Mouse (Mus musculus) hindbrain, embryonic 11.5 days (tissue): ENCODE measurements around the gene Lrrfip1. TPM values are rescaled to one million over a fixed set of nuclear protein-coding genes. Genes with fewer than 3 reads are reported as not detected.

ENCODE experiments used
- ATAC-seq: fragments of 200-750 bp; cut with Nextera tagmentation; 2 replicates; pipeline ENCODE4 v1.8.0; 2017; ENCODE audit warnings: mild to moderate bottlenecking, moderate TSS enrichment, moderate library complexity; ENCODE audit not compliant: low FRiP score
- DNase-seq: peaks from one replicate; pipeline ENCODE4 v3.0.0-alpha.2; 2015; ENCODE audit warnings: low spot score
- H3K27ac ChIP-seq: fragments of 300-500 bp; sonication (generic); 2 replicates; pipeline ENCODE4 v1.5.1; 2014; ENCODE audit warnings: mild to moderate bottlenecking, low read depth, low read length
- H3K27me3 ChIP-seq: fragments of 300-500 bp; sonication (generic); 2 replicates; pipeline ENCODE4 v1.6.1; 2014; ENCODE audit warnings: mild to moderate bottlenecking, low read length, moderate library complexity, mixed read lengths; ENCODE audit not compliant: control insufficient read depth, insufficient read depth
- H3K36me3 ChIP-seq: fragments of 300-500 bp; sonication (generic); 2 replicates; pipeline ENCODE4 v1.6.1; 2014; ENCODE audit warnings: mild to moderate bottlenecking, low read length, moderate library complexity, mixed read lengths; ENCODE audit not compliant: control insufficient read depth, insufficient read depth
- H3K4me1 ChIP-seq: fragments of 300-500 bp; sonication (generic); replicated peaks from 2 replicates; pipeline ENCODE4 v1.6.1; 2014; ENCODE audit warnings: low read length, mixed read lengths; ENCODE audit not compliant: control insufficient read depth, insufficient read depth
- H3K4me2 ChIP-seq: fragments of 300-500 bp; sonication (generic); replicated peaks from 2 replicates; pipeline ENCODE4 v1.6.1; 2014; ENCODE audit warnings: mild to moderate bottlenecking, low read depth, low read length
- H3K4me3 ChIP-seq: fragments of 300-500 bp; sonication (generic); 2 replicates; pipeline ENCODE4 v1.5.1; 2014; ENCODE audit warnings: low read depth, low read length
- H3K9ac ChIP-seq: fragments of 300-500 bp; sonication (generic); 2 replicates; pipeline ENCODE4 v1.6.1; 2014; ENCODE audit warnings: low read depth, low read length
- H3K9me3 ChIP-seq: fragments of 300-500 bp; sonication (generic); 2 replicates; pipeline ENCODE4 v1.6.1; 2016; ENCODE audit warnings: low read length; ENCODE audit not compliant: control insufficient read depth
- WGBS: fragments of 180-500 bp; shearing (Covaris S2); extraction: QIAGEN DNeasy Blood & Tissue Kit; methylation state at CpG from one replicate; pipeline ENCODE4 v1.1.7; 2014; 5-methylcytosine and 5-hydroxymethylcytosine counted together
- polyA plus RNA-seq: library from polyadenylated mRNA; unstranded; fragments of >200 nt; fragmentation: Nextera tagmentation; extraction: Ambion mirVana; gene quantifications from 2 replicates; pipeline ENCODE4 v1.2.1, GENCODE M21; 2014

Gene Lrrfip1
- polyA plus RNA-seq, 1 experiment from 2014 or later = 23.5 TPM

- Histone ChIP-seq H3K4me3 (no peak overlapping the region), H3K36me3 (no peaks in the 10 kb centered on the region), H3K27ac (no peak overlapping the region), H3K9me3 (no peaks in the 10 kb centered on the region), H3K9ac (no peak overlapping the region), H3K27me3 (0 out of 2 replicates have a peak, but pooled peaks cover 2% of the 10 kb centered on the region), H3K4me1 (no peaks in the 10 kb centered on the region), H3K4me2 (no peak overlapping the region)
- DNase-seq (no peak), ATAC-seq (no peak)
- 79% methylated on average over 7 of the region's 7 CpGs for WGBS
Measured at GRCm38 (mm10) chr1:90967583-90967982, 31.0 kb upstream of the Lrrfip1 start.

GRCm38 (mm10) chr1:90968649-90969048 lies 29.9 kb upstream of the Lrrfip1 start:
- ATAC-seq (no peak), DNase-seq (no peak)
- Histone ChIP-seq H3K27ac (no peak overlapping the region), H3K9ac (no peak overlapping the region), H3K4me2 (no peak overlapping the region), H3K9me3 (no peaks in the 10 kb centered on the region), H3K36me3 (no peaks in the 10 kb centered on the region), H3K4me1 (peaks cover 3% of the 10 kb centered on the region; the same call in 1 of the 2 replicates), H3K27me3 (0 out of 2 replicates have a peak, but pooled peaks cover 2% of the 10 kb centered on the region), H3K4me3 (no peak overlapping the region)
- WGBS = 84% methylated on average over 4 of the region's 4 CpGs

DNA sequence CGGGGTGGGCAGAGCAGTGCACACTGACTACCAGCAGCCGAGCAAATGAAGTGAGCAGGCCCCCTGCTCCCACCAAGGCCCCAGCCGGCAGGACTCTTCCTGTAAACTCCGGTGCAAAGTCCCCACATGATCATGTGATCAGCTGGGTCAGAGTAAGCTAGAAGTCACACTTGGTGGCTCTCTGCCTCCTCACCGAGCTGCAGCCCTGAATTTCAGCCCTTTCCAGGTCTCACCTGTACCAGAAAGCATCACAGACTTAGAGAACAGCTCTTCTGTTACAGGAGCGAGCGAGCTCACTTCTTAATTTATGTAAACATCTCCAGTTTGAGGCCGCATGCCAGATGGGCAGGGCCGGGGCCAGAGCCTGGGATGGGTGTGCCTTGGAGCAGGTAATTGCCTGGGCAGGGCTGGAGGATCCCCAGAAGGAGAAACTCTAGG lies 29.2 kb upstream of the Lrrfip1 start, which contains the start of gene Rab17:
Gene Rab17, minus strand, starts transcription at position 315 of the 438 bp plus-strand sequence.
- no peak for ATAC-seq
- Histone ChIP-seq H3K27me3 (0 out of 2 replicates have a peak, but pooled peaks cover 2% of the 10 kb centered on the region), H3K4me1 (peaks cover 3% of the 10 kb centered on the region), H3K27ac (no peak within 1 kb of the TSS), H3K4me2 (no peak within 1 kb of the TSS), H3K36me3 (no peaks in the 10 kb centered on the region), H3K4me3 (no peak within 1 kb of the TSS), H3K9me3 (no peaks in the 10 kb centered on the region), H3K9ac (no peak within 1 kb of the TSS)
- no peak for DNase-seq
- WGBS = 38% methylated on average over 9 of the region's 9 CpGs

GRCm38 (mm10) chr1:90969881-90970390 lies 28.6 kb upstream of the Lrrfip1 start:
- WGBS = 73% methylated on average over 10 of the region's 10 CpGs
- no peaks in the 10 kb centered on the region for H3K9me3 ChIP-seq
- DNase-seq (no peak), ATAC-seq (no peak)
- H3K27me3 ChIP-seq = 0 out of 2 replicates have a peak, but pooled peaks cover 2% of the 10 kb centered on the region
- peaks cover 3% of the 10 kb centered on the region for H3K4me1 ChIP-seq
- no peak overlapping the region for H3K9ac ChIP-seq
- no peak overlapping the region for H3K4me3 ChIP-seq
- no peaks in the 10 kb centered on the region for H3K36me3 ChIP-seq
- H3K27ac ChIP-seq = no peak overlapping the region
- H3K4me2 ChIP-seq = no peak overlapping the region

DNA sequence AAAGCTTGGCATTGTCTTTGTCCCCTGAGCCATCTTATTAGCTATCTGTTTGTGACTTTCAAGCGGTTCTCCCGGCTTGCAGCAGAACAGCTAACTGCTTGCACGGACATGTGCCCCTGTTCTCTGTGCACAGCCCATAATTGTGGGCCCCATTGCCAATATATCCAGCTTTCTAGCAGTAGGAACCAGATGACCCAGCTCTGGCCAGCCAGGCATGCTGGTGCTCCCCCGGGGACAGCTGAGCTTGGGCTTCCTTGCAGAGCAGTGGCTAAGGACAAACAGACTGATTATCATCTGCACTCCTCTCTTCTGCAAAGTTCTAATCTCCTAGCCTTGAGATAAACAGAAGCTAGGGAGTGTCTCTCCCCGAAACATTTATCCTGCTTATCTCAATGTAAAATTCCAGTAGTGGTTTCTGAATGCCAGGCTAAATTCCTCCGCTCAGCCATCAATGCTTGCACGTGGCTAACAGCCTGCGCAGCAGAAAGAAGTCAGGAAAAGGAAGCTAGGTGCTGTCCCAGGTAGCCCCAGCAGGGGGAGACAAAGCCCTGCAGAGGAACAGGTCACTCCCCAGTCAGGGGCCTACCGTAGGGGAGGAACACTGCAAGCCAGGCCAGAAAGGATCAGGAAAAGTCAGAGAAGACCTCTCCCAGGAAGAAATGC lies 25.5 kb upstream of the Lrrfip1 start:
- Histone ChIP-seq H3K4me1 (peaks cover 10% of the 10 kb centered on the region), H3K4me2 (no peak overlapping the region), H3K27me3 (0 out of 2 replicates have a peak, but pooled peaks cover 2% of the 10 kb centered on the region), H3K27ac (no peak overlapping the region), H3K9me3 (no peaks in the 10 kb centered on the region), H3K4me3 (no peak overlapping the region), H3K9ac (no peak overlapping the region), H3K36me3 (no peaks in the 10 kb centered on the region)
- DNase-seq (peak; percentile 97), ATAC-seq (peak; percentile 64; the same call in 1 of the 2 replicates)
- WGBS = 24% methylated on average over 9 of the region's 9 CpGs

GRCm38 (mm10) chr1:90973574-90973911 lies 25.0 kb upstream of the Lrrfip1 start:
- Histone ChIP-seq H3K27ac (no peak overlapping the region), H3K36me3 (no peaks in the 10 kb centered on the region), H3K9ac (no peak overlapping the region), H3K4me3 (no peak overlapping the region), H3K4me1 (peaks cover 10% of the 10 kb centered on the region), H3K4me2 (no peak overlapping the region), H3K27me3 (0 out of 2 replicates have a peak, but pooled peaks cover 2% of the 10 kb centered on the region), H3K9me3 (no peaks in the 10 kb centered on the region)
- 87% methylated on average over 2 of the region's 2 CpGs for WGBS
- ATAC-seq (peak; percentile 23; the same call in 1 of the 2 replicates), DNase-seq (no peak)

DNA sequence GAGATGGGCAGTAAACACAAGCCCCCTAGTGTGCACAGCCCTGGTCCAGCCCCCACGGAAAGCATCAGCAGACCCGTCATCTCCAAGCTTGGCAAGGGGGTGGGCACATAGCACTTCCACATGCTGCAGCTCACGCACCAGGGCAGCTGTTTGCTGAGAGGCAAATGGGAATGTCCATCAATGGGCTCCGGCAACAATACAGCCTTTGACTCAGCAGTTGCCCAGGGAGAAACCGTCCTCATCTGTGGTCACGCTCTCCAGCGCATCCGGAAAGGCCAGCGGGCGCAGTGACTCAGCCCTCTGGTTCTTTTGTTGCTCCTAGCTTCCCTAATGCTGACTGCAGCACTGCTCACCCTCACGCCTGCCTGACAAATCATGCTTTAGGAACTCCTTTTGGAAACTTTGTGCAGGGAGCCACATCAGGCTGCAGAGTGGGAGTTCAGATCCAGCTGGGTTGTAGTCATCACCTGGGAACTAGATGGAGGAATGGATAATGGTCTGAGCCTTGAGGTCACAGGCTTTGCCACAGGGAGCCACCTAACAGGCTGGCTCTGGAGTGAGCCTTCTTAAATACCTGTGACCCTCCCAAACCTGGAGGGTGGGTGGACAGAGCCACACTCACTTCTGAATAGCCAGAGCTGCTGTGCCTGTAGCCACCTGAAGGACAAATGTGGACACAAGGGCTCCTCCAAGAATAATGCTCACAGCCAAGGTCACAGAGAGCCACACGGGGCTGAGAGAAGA lies 23.5 kb upstream of the Lrrfip1 start:
- WGBS = 5% methylated on average over 12 of the region's 12 CpGs
- DNase-seq = peak; percentile 83
- Histone ChIP-seq H3K9me3 (no peaks in the 10 kb centered on the region), H3K36me3 (no peaks in the 10 kb centered on the region), H3K4me2 (peak overlapping the region; percentile 27), H3K27ac (peak overlapping the region; percentile 75), H3K27me3 (0 out of 2 replicates have a peak, but pooled peaks cover 2% of the 10 kb centered on the region), H3K4me1 (peaks cover 10% of the 10 kb centered on the region), H3K9ac (no peak overlapping the region), H3K4me3 (no peak overlapping the region)
- ATAC-seq = peak; percentile 90

- H3K4me2 ChIP-seq = no peak overlapping the region
- H3K27ac ChIP-seq = peak overlapping the region; percentile 75; the same call in 1 of the 2 replicates
- ATAC-seq (peak; percentile 43), DNase-seq (peak; percentile 43)
- WGBS = 58% methylated on average over 4 of the region's 4 CpGs
- H3K9ac ChIP-seq = no peak overlapping the region
- H3K4me3 ChIP-seq = no peak overlapping the region
- H3K4me1 ChIP-seq = peaks cover 10% of the 10 kb centered on the region
- H3K27me3 ChIP-seq = 0 out of 2 replicates have a peak, but pooled peaks cover 2% of the 10 kb centered on the region
- H3K36me3 ChIP-seq = no peaks in the 10 kb centered on the region
- no peaks in the 10 kb centered on the region for H3K9me3 ChIP-seq
Measured at GRCm38 (mm10) chr1:90975960-90976359, 22.6 kb upstream of the Lrrfip1 start.
